Mouse (Mus musculus): ENCODE data around the gene Ppfia1.
A peak's percentile ranks its signal among the peaks of the same experiment; 100 is the strongest.

Ppfia1 gene

GRCm38 (mm10) chr7:144489067-144489774, 64.3 kb downstream of the Ppfia1 start:
- DNase-seq (ENCODE audit: low spot score): no peak

GRCm38 (mm10) chr7:144480314-144480713, 73.2 kb downstream of the Ppfia1 start:
- no peak for DNase-seq (ENCODE audit: low spot score)

- no peak for DNase-seq (ENCODE audit: low spot score)
These were observed 74.0 kb downstream of the Ppfia1 start for GRCm38 (mm10) chr7:144479569-144479968.

GRCm38 (mm10) chr7:144475741-144476140, 77.8 kb downstream of the Ppfia1 start:
- DNase-seq (ENCODE audit: low spot score): no peak

- DNase-seq (ENCODE audit: low spot score): no peak
These were observed 80.0 kb downstream of the Ppfia1 start for GRCm38 (mm10) chr7:144473486-144473885.

- no peak for DNase-seq (ENCODE audit: low spot score)
These were observed 82.4 kb downstream of the Ppfia1 start for GRCm38 (mm10) chr7:144471103-144471502.

GRCm38 (mm10) chr7:144470545-144471059, 82.9 kb downstream of the Ppfia1 start, which contains the start of gene Cttn:
Gene Cttn (minus strand): TSS chr7:144471009.
- DNase-seq (ENCODE audit: low spot score): peak; percentile 91

GRCm38 (mm10) chr7:144469908-144470544, 83.5 kb downstream of the Ppfia1 start:
- DNase-seq (ENCODE audit: low spot score): peak; percentile 16

- DNase-seq (ENCODE audit: low spot score): peak; percentile 8
These were observed 84.3 kb downstream of the Ppfia1 start for GRCm38 (mm10) chr7:144469181-144469641.

- DNase-seq (ENCODE audit: low spot score): no peak
These were observed 84.8 kb downstream of the Ppfia1 start for GRCm38 (mm10) chr7:144468741-144469140.

- DNase-seq (ENCODE audit: low spot score): no peak
These were observed 91.0 kb downstream of the Ppfia1 start for GRCm38 (mm10) chr7:144462577-144462976.

- DNase-seq (ENCODE audit: low spot score): no peak
These were observed 92.2 kb downstream of the Ppfia1 start for GRCm38 (mm10) chr7:144461246-144461902.

- no peak for DNase-seq (ENCODE audit: low spot score)
These were observed 94.6 kb downstream of the Ppfia1 start for GRCm38 (mm10) chr7:144458881-144459280.

- DNase-seq (ENCODE audit: low spot score): no peak
These were observed 102.9 kb downstream of the Ppfia1 start for GRCm38 (mm10) chr7:144450661-144451060.

GRCm38 (mm10) chr7:144449637-144450570, 103.6 kb downstream of the Ppfia1 start:
- DNase-seq (ENCODE audit: low spot score): no peak

- DNase-seq (ENCODE audit: low spot score): no peak
These were observed 105.3 kb downstream of the Ppfia1 start for GRCm38 (mm10) chr7:144448186-144448585.

GRCm38 (mm10) chr7:144447146-144447545, 106.4 kb downstream of the Ppfia1 start:
- no peak for DNase-seq (ENCODE audit: low spot score)

GRCm38 (mm10) chr7:144444788-144445187, 108.7 kb downstream of the Ppfia1 start:
- no peak for DNase-seq (ENCODE audit: low spot score)

GRCm38 (mm10) chr7:144441976-144442375, 111.6 kb downstream of the Ppfia1 start:
- DNase-seq (ENCODE audit: low spot score): no peak

- no peak for DNase-seq (ENCODE audit: low spot score)
These were observed 112.1 kb downstream of the Ppfia1 start for GRCm38 (mm10) chr7:144441466-144441865.

- no peak for DNase-seq (ENCODE audit: low spot score)
These were observed 114.7 kb downstream of the Ppfia1 start for GRCm38 (mm10) chr7:144438811-144439210.

- no peak for DNase-seq (ENCODE audit: low spot score)
These were observed 120.6 kb downstream of the Ppfia1 start for GRCm38 (mm10) chr7:144432920-144433319.

All from retina, embryonic 14.5 days (tissue).